Mouse (Mus musculus) heart, adult 11 months (tissue): ENCODE measurements around the gene Wnt10b.
"Not testable (repeated sequence)": the region's sequence is repeated elsewhere in the genome, so short reads cannot be mapped to it uniquely, and the experiment has no call there.

Experiments
- DNase-seq: peaks from one replicate; pipeline ENCODE4 v3.0.0; 2022

Gene Wnt10b

GRCm38 (mm10) chr15:98777762-98778161 lies at the start of gene Wnt10b:
Gene Wnt10b, minus strand, starts transcription at chr15:98778150.
- no peak for DNase-seq

- no peak for DNase-seq
Measured at GRCm38 (mm10) chr15:98827611-98828011, 49.7 kb upstream of the Wnt10b start.

- no peak for DNase-seq
Measured at GRCm38 (mm10) chr15:98823434-98823833, 45.5 kb upstream of the Wnt10b start.

- DNase-seq, result no peak
Measured at GRCm38 (mm10) chr15:98822147-98822546, 44.2 kb upstream of the Wnt10b start.

- no peak for DNase-seq
Measured at GRCm38 (mm10) chr15:98821403-98821802, 43.5 kb upstream of the Wnt10b start.

GRCm38 (mm10) chr15:98820937-98821336 lies 43.0 kb upstream of the Wnt10b start:
- DNase-seq, result no peak

GRCm38 (mm10) chr15:98818171-98818570 lies 40.2 kb upstream of the Wnt10b start:
- no peak for DNase-seq

GRCm38 (mm10) chr15:98812741-98813424 lies 34.9 kb upstream of the Wnt10b start:
- no peak for DNase-seq

- DNase-seq, result not testable (repeated sequence)
Measured at GRCm38 (mm10) chr15:98810212-98810611, 32.3 kb upstream of the Wnt10b start.

GRCm38 (mm10) chr15:98809390-98809789 lies 31.4 kb upstream of the Wnt10b start, which contains the start of gene Ddn:
Gene Ddn, minus strand, starts transcription at chr15:98809490.
- DNase-seq, result no peak

- peak; percentile 89 for DNase-seq
Measured at GRCm38 (mm10) chr15:98808651-98809134, 30.7 kb upstream of the Wnt10b start.

- peak; percentile 94 for DNase-seq
Measured at GRCm38 (mm10) chr15:98807895-98808650, 30.1 kb upstream of the Wnt10b start.

- DNase-seq, result peak; percentile 93
Measured at GRCm38 (mm10) chr15:98806809-98807770, 29.1 kb upstream of the Wnt10b start.

- DNase-seq, result no peak
Measured at GRCm38 (mm10) chr15:98806071-98806808, 28.3 kb upstream of the Wnt10b start.

GRCm38 (mm10) chr15:98805324-98806040 lies 27.5 kb upstream of the Wnt10b start:
- DNase-seq, result peak; percentile 97

GRCm38 (mm10) chr15:98804054-98804453 lies 26.1 kb upstream of the Wnt10b start:
- DNase-seq, result peak; percentile 96

- DNase-seq, result no peak
Measured at GRCm38 (mm10) chr15:98802926-98803325, 25.0 kb upstream of the Wnt10b start.

GRCm38 (mm10) chr15:98799396-98799795 lies 21.4 kb upstream of the Wnt10b start:
- peak; percentile 94 for DNase-seq

- DNase-seq, result no peak
Measured at GRCm38 (mm10) chr15:98798903-98799302, 21.0 kb upstream of the Wnt10b start.

GRCm38 (mm10) chr15:98797835-98798492 lies 20.0 kb upstream of the Wnt10b start:
- peak; percentile 83 for DNase-seq
